Mouse (Mus musculus): ENCODE results near the gene Psmg3.

DNA sequence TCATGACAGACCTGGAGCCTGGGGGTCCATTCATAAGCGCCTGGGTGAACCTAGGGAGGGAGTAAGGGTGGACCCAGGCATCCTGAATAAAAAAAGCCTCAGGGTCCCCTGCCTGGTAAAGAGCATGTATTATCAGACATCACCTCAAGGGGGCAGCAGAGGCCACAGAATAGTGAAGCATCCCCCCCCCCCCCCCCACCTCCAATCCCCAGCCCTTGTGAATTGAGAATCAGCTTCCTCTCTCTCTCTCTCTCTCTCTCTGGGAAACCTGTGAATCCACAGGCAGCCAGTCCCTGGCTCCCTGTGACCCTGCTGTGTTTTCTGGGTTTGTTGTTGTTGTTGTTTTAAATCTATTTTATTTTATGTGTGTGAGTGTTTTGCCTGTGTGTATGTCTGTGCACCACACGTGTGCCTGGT is 11.8 kb upstream of the Psmg3 start:
- TF ChIP-seq CTCF (IDR thresholded peaks at IDR 0.05; ENCODE audit: extremely low read depth, insufficient read depth, insufficient read length, insufficient replicate concordance), result peak; percentile 21; the same call in 1 of the 2 replicates
- TF ChIP-seq POLR2A (IDR thresholded peaks at IDR 0.05; ENCODE audit: low read depth, low read length), result no peak

All from spleen, adult 2 months (tissue).